Comparison of ENCODE assay signal across 16 mouse cellular contexts in genomic region chr16:58194619-58195497, GRCm38 (mm10).
"Had no signal": no experiment of that assay in that cellular context is flagged by ENCODE, and none has a peak within 500 bp of the region (broad histone marks: within the 10 kb centered on the region; RNA-seq: fewer than 3 reads in every experiment).

No protein-coding gene starts in this region.

- H3K27ac ChIP-seq: layer of hippocampus, adult 2 months; liver, embryonic 13.5 days; macrophage; midbrain, embryonic 15.5 days; neural tube, embryonic 13.5 days had no signal

- H3K27me3 ChIP-seq: liver, embryonic 13.5 days; megakaryocyte, embryonic 14.5 days; midbrain, embryonic 15.5 days; neural tube, embryonic 13.5 days had no signal

- H3K4me1 ChIP-seq: liver, embryonic 13.5 days; megakaryocyte, embryonic 14.5 days; midbrain, embryonic 15.5 days; neural tube, embryonic 13.5 days had no signal

- H3K36me3 ChIP-seq: liver, embryonic 13.5 days; midbrain, embryonic 15.5 days; neural tube, embryonic 13.5 days had no signal

- H3K9ac ChIP-seq: liver, embryonic 13.5 days; liver, postnatal 0 days; midbrain, embryonic 15.5 days; neural tube, embryonic 13.5 days had no signal

- ATAC-seq: inflammation-experienced regulatory T-cells, adult 6 months; liver, postnatal 0 days; midbrain, embryonic 15.5 days had no signal

- H3K4me3 ChIP-seq: layer of hippocampus, adult 2 months; liver, embryonic 13.5 days; megakaryocyte, embryonic 14.5 days; midbrain, embryonic 15.5 days; neural tube, embryonic 13.5 days had no signal

- DNase-seq: kidney, adult 8-10 months; kidney, postnatal 4 days; liver; liver, embryonic 13.5 days; liver, postnatal 0 days; lung, postnatal 10 days; right cerebral cortex, postnatal 14 days; thymus, adult 2 months; thymus, postnatal 25 days had no signal

- H3K9me3 ChIP-seq: megakaryocyte, embryonic 14.5 days; midbrain, embryonic 15.5 days; neural tube, embryonic 13.5 days had no signal

- H3K4me2 ChIP-seq: liver, embryonic 13.5 days; midbrain, embryonic 11.5 days; midbrain, embryonic 15.5 days; neural tube, embryonic 13.5 days had no signal
